Mouse (Mus musculus) E14TG2a.4 (cell line): ENCODE data around the gene I830077J02Rik.

Experiments used
- CTCF ChIP-seq: conservative IDR thresholded peaks from 2 replicates; pipeline ENCODE4 v1.5.1; 2014; ENCODE audit warnings: low read length
- NANOG ChIP-seq: IDR thresholded peaks from 2 replicates; pipeline ENCODE4 v1.6.1; 2014; ENCODE audit warnings: borderline replicate concordance, low read length, mixed read lengths
- POU5F1 ChIP-seq: IDR thresholded peaks from 2 replicates; pipeline ENCODE4 v1.6.1; 2014; ENCODE audit warnings: low read length, borderline replicate concordance

DNA sequence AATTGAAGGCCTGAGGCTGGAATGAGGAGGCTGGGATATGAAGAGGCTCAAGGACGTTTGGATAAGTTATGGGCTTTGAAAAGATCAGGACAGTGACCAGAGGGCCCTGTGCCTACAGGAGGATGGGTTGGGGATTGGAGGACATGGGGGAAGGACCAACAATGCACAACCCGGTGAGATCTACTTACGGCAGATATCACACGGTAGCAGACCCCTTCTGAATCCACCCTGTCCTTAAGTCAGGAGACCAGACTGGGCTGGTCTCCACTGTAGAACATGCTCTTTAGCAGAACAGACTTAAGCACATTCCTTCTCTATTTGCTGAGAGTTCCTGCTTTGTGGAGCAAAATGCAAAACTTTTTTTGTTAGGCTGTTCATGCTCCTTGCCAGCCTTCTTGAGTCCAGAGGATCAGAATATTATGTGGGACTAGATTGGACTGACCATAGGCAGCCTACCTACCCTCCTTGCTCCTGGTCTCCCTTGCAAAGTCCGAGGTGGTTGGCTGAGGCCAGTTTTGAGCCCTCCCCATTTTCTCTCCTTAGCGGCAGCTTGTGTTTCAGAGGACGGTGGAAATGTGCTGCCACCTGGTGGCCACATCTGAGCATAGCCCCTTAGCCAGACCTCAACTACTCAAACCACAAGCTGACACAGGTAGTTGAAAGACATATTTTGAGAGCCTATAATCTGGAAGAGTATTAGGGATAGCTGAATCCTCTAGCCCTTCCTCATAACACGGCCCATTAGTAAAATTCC, 32.9 kb downstream of the I830077J02Rik start:
- peak; percentile 83 for TF ChIP-seq CTCF
- no peak for TF ChIP-seq NANOG
- no peak for TF ChIP-seq POU5F1
